Mouse (Mus musculus) skeletal muscle tissue, adult 2 months (tissue): Measurements from ENCODE around the gene Tmem115.

Source experiments
- DNase-seq: peaks from one replicate; pipeline ENCODE4 v3.0.0-alpha.2; 2012; ENCODE audit warnings: low read depth, low spot score

The Tmem115 gene

DNA sequence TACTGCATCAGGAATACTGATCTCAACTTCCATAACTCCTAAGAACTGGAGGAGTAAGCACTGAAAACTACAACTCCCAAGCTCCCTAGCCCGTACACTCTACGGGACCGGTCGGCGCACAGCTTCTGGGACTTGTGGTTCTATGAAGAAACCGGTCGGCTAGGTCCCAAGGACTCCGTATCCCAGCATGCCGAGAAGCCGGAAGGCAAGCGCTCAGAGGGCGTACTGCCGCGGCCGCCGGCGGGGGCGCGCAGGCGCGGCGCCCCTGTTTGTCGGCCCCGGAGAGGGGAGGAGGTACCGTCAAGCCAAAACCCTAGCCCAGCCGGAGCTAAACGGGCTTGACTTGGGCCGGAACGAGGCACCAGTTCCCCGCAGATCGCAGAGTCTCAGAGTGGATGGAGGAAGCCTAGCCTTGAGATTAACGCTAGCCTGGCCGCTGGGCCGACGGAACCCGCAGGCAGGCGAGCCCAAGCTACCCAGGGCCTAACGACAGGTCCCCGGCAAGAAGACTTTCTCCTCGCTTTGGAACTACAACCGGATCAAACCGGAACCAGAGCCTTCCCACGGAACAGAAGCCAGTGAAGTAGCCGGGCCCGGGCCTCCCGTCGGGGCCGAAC lies at the start of gene Tmem115:
Tmem115 (plus strand) TSS at position 155 of the 617 bp plus-strand sequence.
- peak; percentile 96 for DNase-seq

DNA sequence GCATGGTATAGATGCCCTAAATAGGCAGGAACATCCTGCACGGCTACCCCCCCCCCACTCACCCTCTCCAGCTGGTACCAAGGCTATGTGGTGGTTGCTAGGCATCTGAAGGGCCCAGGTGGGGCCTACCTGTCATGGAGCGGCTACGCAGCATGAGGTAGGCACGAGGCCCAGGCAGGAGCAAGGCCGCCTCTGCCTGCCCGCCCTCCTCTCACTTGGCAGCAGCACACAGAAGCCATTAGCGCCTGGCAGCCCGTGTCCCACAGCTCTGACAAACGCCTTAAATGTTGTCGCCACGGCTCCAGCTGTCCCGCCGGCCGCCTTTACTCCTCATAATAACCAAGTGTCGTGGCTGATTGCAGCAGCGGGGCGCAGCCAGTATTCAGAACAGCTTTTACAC lies 49.4 kb upstream of the Tmem115 start:
- DNase-seq = no peak

DNA sequence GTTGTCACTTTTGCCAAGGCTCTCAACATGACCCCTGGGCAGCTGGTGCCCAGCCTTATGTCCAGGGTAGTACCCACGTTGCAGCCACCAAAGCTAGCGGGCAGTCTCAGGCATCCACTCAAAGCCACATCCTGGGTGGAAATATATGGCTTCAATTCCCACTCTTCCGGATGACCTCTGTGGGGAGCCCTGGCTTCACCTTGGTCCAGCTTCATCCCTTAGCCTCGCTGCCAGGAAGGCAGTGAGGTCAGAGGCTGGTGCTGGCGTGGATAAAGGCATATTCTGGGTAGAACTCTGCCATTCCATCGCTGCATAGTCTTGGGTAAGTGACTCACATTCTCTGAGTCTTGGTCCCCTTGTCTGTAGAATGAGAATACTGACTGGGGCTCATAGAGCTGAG lies 49.0 kb upstream of the Tmem115 start:
- DNase-seq = no peak

DNA sequence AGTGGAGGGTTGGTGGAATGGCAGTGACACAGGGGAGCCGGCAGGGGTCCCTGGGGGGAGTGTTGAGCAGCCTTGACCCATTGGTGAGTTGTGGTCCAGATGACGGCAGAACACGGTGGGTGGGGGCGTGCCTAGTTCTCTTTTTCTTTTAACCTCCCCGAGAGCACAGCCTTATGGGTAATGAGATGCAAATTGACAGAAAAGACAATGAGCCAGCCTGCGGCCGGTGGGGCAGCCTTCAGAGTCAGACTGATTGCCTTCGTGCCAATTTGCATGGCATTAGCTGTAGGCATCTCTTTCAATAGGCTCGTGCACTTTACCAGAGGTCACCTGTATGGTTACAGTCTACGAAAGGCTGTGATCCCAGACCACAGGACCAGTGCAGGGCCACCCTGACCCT lies 47.7 kb upstream of the Tmem115 start:
- DNase-seq = no peak

DNA sequence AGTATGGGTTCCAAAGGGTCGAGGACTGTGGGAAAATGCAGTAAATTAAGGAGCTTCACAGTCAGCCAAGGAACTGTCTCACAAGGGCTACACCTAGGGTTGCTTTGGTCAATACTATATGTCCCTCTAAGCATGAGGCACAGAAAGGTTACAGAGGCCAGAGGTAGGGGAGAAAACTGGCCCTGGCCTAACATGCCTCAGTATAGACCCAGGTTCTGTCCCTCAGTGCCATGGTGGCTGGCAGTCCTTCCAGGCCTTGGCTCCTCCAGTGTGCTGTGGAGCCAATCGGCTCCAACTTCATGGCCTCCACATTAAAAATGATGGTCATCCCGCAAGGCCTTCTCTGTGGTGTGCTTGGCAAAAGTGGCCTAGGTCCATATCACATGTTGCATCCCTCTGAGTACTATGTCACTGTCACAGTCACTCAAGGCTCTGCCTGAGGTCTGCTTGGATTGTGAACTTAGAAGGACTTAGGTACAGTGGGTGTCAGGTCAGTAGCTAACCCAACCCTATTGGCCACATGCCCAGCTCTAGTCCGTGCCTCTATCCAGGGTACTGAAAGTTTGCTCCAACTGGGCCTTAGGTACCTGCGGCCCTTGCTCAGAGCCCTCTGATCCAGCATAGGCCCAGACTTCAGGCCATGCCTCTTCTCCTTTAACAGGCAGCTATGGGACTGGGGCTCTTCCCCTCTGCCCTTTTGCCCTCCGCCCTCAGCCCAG lies 47.1 kb upstream of the Tmem115 start:
- DNase-seq = peak; percentile 12

DNA sequence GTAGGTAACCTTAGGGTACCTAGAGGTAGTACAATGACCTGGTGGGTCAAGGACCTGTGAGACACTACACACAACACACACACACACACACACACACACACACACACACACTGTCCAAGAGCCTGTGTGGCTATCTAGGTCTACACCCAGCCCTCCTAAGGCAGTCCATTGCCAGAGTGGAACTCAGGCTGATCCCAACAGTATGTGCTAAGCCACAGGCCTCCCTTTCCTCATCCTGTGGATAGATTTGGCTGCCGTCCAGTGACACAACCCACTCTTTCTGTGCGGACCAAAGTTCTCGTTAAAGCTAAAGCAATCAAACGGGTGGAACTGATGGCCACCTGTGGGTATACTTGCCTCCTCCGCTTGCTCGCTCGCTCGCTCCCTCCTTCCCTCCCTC lies 43.6 kb upstream of the Tmem115 start:
- DNase-seq = no peak

DNA sequence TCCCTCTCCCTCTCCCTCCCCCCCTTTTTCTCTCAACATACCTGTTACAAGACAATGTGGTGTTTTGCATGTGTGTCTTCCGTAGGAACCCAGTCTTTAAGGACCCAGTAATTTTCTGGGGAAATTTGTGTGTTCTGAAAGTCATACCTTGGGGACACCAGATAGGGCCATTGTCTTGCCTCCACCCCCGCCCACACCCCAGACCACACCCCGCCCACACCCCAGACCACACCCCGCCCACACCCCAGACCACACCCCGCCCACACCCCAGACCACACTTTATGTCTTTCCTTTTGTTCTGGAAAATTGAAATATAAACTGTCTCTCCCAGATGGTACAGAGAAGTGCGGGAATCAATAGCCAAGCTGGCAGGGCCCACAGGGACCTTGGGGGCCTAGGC lies 43.1 kb upstream of the Tmem115 start:
- no peak for DNase-seq

DNA sequence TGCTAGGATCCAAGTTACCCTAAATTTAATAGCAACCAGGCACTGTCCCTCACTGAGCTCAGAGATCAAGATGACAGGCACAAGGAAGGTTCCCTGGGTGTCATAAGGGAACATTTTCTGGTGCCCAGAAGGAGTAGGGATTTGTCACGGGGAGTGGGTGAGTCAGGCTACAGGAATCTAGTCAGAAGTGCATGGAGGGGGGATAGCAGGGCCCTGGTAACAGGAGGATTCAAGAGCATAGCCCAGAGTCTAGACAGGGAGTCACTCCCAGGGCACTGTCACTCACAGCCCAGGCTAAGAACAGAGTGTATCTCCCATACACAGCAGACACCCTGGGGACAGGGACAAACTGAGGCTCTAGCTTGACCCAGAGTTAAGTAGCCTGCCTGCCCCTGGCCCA lies 40.2 kb upstream of the Tmem115 start:
- DNase-seq = no peak

DNA sequence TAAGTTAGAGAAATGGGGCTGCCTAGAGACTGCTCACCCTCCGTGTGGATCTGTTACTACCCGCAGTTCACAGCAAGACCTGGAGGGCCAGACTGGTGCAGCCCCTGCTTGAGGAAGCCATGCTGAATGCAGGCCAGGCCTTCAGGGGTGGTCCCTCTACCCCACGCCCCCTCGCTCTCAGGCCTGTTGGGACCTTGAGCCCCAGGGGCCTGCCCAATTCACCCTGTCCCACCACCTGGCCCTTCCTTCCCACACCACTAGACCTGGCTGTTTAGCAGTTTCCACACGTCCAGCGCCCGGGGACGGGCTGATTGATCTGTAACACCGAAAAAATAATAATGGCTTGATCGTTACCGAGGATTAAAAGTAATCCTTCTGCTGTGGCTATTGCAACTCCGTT lies 39.5 kb upstream of the Tmem115 start:
- DNase-seq = no peak

DNA sequence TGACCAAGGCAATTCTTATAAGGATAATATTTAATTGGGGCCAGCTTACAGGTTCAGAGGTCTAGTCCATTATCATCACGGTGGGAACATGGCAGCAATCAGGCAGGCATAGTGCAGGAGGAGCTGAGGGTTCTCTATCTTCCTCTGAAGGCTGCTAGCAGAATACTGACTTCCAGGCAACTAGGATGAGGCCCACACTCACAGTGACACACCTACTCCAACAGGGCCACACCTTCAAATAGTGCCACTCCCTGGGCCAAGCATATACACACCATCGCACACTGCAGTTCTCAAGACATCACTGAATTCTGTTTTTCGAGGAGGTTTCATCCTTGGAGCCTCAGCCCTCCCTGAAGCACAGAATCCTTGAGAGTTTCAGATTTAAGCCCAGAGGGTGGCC lies 37.4 kb upstream of the Tmem115 start:
- DNase-seq = no peak

DNA sequence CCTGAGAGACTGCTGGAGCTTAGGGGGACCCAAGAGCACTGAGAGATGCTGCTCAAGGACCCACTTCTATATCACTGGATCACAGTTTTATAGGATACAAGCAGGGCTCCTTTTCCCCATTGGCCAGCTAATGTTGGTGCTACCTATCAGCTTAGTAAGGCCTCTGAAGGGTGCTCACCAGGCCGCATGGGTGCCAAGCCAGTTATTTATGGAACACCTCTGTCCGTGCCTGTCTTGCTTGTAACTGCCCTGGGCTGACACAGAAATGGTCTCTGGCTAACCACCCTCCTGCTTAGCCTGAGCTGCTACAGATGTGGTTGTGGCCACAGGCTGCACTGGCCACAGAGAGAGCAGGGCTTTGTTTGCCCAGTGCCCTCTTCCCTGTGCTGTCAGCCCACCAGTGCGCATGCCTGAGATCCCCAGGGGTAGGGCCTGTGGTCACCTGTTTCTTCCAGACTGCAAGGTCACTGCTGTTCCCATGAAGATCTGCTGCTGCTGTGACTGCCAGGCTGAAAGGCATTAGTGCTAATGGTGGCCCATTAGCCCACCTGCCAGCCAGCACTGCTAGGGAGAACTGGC lies 32.9 kb upstream of the Tmem115 start:
- DNase-seq = peak; percentile 64

DNA sequence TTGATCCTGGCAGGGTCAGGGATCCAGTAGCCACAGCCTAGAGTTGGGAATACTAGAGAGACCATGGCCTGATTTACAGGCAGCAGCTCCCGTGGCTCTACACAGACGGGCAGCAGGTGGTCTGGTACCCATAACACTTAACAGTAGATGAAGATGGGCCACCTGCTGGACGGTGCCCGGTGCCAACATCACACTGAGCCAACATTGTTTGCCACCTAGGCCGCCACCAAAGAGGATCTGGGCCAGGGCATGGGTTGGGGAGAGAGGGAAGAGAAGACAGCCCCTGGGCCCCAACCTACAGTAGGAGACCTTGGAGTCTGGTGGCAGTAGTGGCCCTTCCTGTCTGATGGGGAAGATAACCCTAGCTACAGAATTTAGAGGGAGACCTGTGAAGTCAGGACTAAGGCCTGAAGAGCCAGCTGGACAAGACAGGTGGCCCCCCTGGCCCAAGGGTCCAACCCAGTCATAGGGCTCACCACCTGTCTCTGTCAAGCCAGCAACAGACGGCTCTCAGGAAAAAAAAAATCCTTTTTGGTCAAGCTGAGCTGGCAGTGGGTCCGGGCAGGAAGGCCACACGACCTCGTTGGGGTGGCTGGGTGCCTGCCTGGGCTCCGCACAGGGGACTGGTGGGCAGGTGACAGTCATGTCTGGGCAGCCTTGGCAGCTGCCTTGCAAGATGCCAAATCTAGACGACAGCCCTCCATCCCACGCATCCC lies 31.5 kb upstream of the Tmem115 start:
- no peak for DNase-seq

DNA sequence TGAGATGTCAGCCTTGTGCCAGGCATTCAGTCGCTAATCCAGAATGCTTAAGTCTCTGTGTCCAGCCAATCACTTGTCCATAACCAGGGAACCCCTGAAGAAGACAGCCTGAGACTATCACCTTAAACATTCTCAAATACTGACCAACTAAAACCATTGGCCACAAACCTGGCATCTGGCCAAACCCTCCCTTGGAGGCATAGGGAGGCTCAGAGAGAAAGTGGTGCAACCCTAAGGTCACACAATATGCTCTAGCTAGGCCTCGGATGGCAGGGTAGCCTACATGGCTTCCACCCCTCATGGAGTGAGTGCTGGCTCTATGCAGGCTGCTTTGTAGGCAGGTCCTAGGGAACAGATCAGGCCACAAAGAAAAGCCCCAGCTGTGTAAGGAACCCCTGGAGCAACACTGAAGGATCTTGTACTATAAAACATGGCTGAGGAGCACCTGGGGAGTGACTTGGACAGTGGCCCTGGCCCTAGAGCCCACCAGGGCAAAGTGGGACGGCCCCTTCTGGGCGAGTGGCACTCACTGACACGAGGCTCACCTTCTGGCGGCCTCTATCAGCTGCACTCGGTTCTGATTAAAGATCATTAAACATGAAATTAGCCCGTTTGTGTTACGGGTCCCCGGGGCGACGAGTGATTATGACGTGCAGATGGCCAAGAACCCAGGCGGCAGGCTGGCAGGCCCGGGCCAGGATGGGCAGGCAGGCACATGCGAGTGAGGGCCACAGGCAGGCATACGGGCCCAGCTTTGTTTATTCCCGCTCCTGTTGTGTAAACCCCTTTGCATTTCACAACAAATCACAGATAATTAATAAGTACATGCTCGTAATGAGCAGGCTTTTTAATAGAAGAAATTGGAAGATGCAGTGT lies 28.8 kb upstream of the Tmem115 start:
- no peak for DNase-seq

DNA sequence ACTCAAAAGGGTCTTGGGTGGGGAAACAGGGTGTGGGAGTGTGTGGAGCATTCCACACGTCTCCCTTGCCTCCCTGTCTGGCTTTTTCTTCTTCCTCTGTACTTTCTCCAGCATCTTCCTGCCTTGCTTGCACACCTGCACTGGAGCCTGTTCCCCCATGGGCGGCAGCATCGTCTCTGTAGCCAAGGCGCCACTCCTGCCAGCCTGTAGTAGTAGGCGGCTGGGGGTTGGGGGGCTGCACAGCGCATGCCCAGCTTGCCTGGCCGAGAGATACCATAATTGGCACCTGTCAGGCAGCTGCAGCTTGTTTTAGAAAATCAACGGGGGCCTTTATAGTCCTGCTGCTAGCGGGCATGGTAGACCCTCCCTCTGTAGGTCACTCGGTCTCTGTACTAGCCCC lies 25.5 kb upstream of the Tmem115 start:
- DNase-seq = no peak

DNA sequence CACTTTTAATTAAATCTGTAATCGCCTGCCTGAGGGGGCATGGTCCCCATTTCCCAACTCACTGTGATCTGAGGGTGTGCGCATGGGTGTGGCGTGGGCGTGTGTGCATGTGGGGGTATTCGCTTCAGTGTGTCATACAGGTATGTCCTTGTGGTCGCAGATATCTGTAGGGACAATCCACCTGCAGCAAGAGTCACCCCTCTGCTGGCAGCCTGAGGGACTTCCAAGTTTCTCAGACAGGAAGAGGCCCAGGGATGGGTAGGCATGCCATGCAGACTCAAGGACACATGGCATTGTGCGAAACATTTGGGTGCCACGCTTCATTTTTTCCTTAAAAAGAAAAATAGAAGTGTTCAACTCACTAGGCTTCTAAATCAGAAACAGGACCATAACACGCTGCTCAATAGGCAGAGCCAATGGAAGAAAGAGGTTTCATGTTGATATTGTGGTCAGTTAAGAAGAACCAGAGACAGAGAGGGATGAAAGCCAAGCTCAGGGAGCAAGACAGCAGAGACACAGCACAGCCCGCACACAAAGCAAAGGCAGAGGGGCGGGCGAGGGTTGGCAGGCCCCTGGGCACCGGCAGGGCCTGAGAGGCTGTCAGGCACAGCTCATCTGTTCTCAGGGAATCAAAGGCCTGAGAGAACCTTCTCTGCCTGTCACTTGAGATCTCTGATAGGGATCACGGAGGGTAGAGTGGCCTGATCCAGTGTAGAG lies 23.2 kb upstream of the Tmem115 start:
- no peak for DNase-seq

DNA sequence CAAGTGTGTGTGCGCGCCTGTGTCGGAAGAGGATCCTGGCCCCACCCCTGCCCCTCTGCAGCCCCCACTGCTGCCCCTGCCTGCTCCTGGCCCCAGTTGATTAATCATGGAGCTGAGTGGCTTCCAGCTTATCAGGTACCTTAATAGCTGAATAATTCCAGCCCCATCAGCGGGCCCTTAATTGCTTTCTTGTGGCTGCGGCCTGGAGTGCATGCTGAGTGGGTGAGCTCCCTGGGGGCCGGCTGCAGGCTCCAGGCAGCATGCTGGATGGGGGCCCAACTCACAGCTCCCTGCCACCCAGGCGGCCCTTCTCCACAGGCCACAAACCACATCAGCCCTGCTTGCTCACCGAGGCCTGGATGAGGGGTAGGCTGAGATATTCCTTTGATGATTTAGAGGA lies 22.3 kb upstream of the Tmem115 start:
- no peak for DNase-seq

DNA sequence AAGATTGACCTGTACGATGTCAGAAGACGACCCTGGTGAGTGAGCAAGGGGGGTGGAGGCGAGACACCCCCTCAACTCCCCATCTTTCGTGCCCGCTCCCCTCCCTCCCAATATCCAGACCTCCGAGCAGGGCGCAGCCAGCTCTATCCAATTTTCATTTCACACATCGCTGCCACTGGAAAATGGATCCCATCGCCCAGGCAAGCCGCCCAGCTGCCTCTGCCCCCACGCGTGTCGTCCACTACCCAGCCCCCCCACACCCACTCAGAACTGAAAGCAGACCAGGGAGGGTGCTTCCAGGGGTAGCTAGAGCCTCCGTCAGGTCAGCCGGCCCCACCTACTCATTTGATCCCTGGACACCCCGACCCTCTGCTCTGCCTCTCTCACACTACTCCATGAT lies 21.4 kb upstream of the Tmem115 start:
- DNase-seq = no peak

DNA sequence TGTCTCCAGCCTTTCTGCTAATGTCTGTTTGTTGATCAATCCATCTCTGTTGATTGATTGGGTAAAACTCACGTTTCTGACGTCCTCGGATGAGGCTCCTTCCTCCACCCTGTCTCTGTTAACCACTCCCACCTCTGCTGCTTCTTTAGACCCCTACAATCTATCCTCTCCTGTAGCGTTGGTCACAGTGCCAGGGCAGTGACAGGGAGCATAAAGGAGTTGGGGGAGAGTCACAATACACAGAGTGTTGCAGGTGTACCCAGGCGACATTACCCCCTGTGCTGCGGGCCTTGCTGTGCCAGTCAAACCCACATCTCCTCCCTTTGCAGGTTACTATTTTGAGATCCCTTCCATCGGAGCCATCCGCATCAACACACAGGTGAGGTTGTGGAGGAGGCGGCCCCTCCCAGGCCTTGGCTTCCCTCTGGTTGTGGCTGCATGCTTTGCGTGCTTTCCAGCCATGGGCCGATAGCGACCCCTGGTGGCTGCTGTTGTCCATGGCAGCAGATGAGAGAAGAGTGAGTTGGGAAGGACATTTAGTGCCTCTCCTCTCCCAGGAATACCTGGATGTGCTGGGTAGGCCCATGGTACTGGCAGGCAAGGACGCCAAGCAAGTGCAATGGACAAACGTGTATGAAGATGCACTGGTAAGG lies 19.3 kb upstream of the Tmem115 start:
- DNase-seq = peak; percentile 57

DNA sequence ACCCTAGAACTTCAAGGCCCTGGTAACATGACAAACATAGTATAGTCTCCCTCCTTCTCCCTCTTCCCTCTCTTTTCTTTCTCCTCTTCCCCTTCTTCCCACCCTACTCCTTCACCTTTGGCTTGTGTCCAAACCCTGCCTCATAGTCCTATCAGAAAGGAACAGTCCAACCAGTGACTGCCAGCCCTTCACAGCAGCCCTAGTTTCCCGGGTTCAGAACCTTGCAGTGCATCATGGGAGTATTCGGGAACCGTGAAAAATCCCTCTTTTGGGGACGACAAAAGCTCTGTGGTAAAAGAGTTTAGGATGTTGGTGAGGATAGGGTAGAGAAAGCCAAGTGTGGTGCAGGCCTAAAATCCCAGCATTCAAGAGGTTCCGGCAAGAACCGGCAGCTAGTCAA lies 13.4 kb upstream of the Tmem115 start:
- DNase-seq = no peak

DNA sequence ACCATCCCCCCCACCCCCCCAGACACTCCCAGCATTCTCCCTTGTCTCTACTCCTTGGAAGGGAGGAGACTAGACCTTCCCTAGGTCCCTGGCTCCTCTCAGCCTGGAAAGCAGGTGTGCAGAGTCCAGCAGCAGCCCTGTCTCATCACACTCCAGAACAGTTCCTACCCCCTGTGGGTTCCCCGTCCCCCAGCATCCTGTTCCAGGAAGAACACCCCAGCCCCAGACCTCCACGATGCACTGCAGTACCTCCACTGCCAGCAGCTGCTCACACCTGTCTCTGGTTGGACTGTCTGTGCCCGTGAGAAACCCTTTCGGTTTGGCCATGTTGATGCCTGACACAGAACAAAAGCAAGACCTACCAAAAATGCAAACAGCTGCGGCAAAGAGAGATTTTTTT lies 12.6 kb upstream of the Tmem115 start:
- no peak for DNase-seq
